Mouse (Mus musculus) hindbrain, embryonic 16.5 days (tissue): ENCODE data around the gene Lasp1. TPM values are rescaled to one million over a fixed set of nuclear protein-coding genes. Genes with fewer than 3 reads are reported as not detected.
A peak's percentile ranks its signal among the peaks of the same experiment; 100 is the strongest.

Experiments
- ATAC-seq: fragments of 200-750 bp; cut with Nextera tagmentation; 2 replicates; pipeline ENCODE4 v1.8.0; 2017; ENCODE audit warnings: moderate TSS enrichment, moderate library complexity
- H3K27ac ChIP-seq: fragments of 300-500 bp; sonication (generic); 2 replicates; pipeline ENCODE4 v1.5.1; 2014; ENCODE audit warnings: low read depth, mild to moderate bottlenecking, control low read depth, low read length, moderate library complexity
- H3K27me3 ChIP-seq: fragments of 300-500 bp; sonication (generic); replicated peaks from 2 replicates; pipeline ENCODE4 v1.6.1; 2014; ENCODE audit warnings: low read length; ENCODE audit not compliant: control insufficient read depth, insufficient read depth
- H3K36me3 ChIP-seq: fragments of 300-500 bp; sonication (generic); 2 replicates; pipeline ENCODE4 v1.6.1; 2014; ENCODE audit warnings: mild to moderate bottlenecking, low read length, moderate library complexity, mixed read lengths; ENCODE audit not compliant: control insufficient read depth, insufficient read depth
- H3K4me1 ChIP-seq: fragments of 300-500 bp; sonication (generic); 2 replicates; pipeline ENCODE4 v1.6.1; 2014; ENCODE audit warnings: low read depth, low read length; ENCODE audit not compliant: control insufficient read depth, insufficient read depth
- H3K4me2 ChIP-seq: fragments of 300-500 bp; sonication (generic); 2 replicates; pipeline ENCODE4 v1.6.1; 2014; ENCODE audit warnings: mild to moderate bottlenecking, low read length, control low read depth, moderate library complexity
- H3K4me3 ChIP-seq: fragments of 300-500 bp; sonication (generic); 2 replicates; pipeline ENCODE4 v1.5.1; 2014; ENCODE audit warnings: mild to moderate bottlenecking, low read length, control low read depth, moderate library complexity
- H3K9ac ChIP-seq: fragments of 300-500 bp; sonication (generic); 2 replicates; pipeline ENCODE4 v1.6.1; 2014; ENCODE audit warnings: low read depth, mild to moderate bottlenecking, control low read depth, low read length, moderate library complexity
- H3K9me3 ChIP-seq: fragments of 300-500 bp; sonication (generic); 2 replicates; pipeline ENCODE4 v1.6.1; 2014; ENCODE audit warnings: mild to moderate bottlenecking, low read length, moderate library complexity; ENCODE audit not compliant: control insufficient read depth
- WGBS: fragments of 180-500 bp; shearing (Covaris S2); extraction: QIAGEN DNeasy Blood & Tissue Kit; methylation state at CpG from one replicate; pipeline ENCODE4 v1.1.7; 2014; 5-methylcytosine and 5-hydroxymethylcytosine counted together
- polyA plus RNA-seq: library from polyadenylated mRNA; unstranded; fragments of >200 nt; fragmentation: Nextera tagmentation; extraction: Ambion mirVana; gene quantifications from 2 replicates; pipeline ENCODE4 v1.2.1, GENCODE M21; 2015

Gene Lasp1
- polyA plus RNA-seq, 1 experiment from 2014 or later: 176 TPM

DNA sequence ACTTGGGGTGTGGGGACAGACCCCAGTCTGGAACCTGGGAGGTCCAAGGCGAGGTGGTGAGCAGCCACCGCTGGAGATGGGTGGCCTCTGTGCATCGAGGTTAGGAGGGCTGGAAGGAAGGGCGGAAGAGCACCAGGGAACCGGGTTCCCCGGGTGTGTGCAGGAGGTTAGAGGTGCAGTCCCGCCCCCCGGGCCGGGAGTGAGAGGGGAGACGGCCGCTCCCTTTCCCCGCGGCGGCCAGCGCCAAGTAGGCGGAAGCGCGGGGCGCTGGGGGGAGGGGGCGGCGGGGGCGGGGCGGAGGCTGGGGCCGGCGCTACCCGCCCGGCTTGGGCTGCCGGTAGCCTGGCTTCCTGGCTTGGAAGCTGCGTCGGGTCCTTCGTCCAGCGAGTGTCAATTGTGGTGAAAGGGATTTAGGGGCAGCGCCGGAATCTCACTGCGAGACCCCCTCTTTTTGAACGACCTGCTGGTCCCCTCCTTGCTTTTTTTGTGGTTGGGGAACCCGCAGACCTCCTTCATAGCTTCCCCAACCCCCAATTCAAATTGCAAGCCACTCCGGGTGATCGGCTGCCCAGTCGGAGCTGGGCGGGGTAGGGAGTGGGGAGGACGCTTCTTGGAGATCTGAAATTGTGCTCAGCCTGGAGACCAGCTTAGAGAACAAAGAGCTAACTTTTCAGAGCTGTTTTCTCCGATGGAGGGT is 1.3 kb downstream of the Lasp1 start:
- Histone ChIP-seq H3K4me3 (peak overlapping the region; percentile 61), H3K4me1 (peaks cover 36% of the 10 kb centered on the region), H3K27ac (peak overlapping the region; percentile 96), H3K9ac (peak overlapping the region; percentile 73), H3K9me3 (no peaks in the 10 kb centered on the region), H3K36me3 (no peaks in the 10 kb centered on the region), H3K4me2 (peak overlapping the region; percentile 81), H3K27me3 (no peaks in the 10 kb centered on the region)
- ATAC-seq: peak; percentile 60
- WGBS: under 1% methylated on average over 17 of the region's 43 CpGs

DNA sequence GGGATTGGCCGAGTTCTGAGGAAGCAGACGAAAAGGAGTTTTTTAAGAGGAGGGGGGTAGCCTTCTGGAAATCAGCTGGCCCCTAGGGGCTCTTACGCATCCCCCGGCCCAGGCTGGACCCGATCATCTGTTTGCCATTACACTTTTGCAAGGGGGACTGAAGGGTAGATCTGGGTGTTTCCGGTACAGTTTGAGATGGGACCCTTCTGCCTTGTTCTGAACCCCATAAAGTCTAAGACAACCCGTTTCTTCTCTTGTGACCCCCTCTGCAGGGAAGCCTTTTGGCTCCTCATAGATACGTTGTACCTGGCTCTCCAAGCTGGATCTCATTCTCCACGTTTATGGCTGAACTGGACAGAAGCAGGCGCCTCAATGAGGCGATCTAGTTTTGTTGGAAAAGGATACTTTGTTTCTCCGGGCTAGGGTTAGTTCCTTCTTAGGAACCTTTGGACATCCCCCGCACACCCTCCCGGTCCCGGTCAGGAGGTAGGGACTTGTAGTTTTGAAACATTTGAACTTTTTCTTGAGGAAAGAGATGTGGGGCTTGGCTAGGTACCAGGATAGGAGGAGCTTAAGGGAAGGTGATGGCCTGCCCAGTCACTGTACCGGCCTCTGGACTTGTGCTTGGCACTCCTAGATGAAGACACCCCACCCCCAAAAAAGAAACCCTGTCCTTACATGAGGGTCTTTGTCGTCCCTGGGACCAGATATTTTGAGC is 2.0 kb downstream of the Lasp1 start:
- Histone ChIP-seq H3K36me3 (no peaks in the 10 kb centered on the region), H3K27ac (peak overlapping the region; percentile 96), H3K9me3 (no peaks in the 10 kb centered on the region), H3K9ac (peak overlapping the region; percentile 73), H3K27me3 (no peaks in the 10 kb centered on the region), H3K4me2 (peak overlapping the region; percentile 81), H3K4me3 (peak overlapping the region; percentile 61), H3K4me1 (peaks cover 43% of the 10 kb centered on the region)
- WGBS: 7% methylated on average over 17 of the region's 17 CpGs
- no peak for ATAC-seq

DNA sequence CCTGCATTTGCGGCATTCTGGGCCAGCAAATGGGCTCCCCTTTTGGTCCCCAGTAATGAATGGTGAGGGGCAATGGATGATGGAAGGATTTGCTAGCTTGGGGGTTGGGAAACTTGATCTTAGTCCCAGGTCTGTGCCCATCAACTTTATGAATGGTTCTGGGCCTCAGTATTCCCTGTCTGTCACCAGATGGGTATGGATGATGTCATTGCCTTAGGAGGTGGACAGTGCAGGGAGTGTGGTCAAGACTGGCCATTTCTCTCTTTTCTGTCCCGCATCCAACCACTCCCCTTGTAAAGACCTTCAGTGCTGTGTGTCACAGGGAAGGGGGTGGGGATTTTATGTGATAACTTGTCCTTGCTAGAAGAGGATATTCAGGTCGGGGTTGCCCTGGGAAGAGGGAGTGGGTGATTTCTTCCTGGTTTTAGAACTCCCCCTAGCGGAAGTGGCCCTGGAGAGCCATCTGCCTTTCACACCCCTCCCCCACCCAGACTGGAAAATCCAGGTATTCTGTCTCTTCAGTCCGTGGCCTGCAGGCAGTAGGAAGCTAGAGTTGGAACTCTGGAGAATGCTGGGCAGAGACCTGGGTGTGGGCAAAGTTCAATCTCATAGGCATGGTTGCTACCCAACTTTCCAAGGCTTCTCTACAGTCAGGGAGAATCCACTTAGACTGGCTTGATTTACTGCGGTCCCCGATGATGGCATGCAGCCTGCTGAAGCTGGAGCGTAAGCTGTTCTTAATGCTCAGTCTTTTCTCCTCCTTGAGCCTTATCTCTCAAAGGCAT is 2.8 kb downstream of the Lasp1 start:
- Histone ChIP-seq H3K9ac (peak overlapping the region; percentile 73), H3K27me3 (no peaks in the 10 kb centered on the region), H3K4me2 (peak overlapping the region; percentile 81), H3K9me3 (no peaks in the 10 kb centered on the region), H3K27ac (peak overlapping the region; percentile 96), H3K36me3 (no peaks in the 10 kb centered on the region), H3K4me3 (peak overlapping the region; percentile 61), H3K4me1 (peaks cover 51% of the 10 kb centered on the region)
- no peak for ATAC-seq
- 32% methylated on average over 8 of the region's 8 CpGs for WGBS

DNA sequence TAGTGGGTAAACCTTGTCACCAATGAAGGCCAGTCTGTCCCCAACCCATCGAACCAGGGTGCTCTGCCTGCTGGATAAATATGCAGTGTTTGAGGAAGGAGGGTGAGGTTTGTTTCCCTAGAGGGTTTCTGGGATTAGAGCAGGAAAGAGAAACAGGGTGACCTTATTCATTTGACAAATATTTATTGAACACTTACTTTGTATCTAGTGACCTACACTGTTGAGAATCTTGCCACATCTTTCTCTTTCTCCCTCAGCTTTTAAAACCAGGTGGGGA is 3.3 kb downstream of the Lasp1 start:
- Histone ChIP-seq H3K27me3 (no peaks in the 10 kb centered on the region), H3K4me1 (peaks cover 56% of the 10 kb centered on the region), H3K9ac (no peak overlapping the region), H3K36me3 (no peaks in the 10 kb centered on the region), H3K27ac (no peak overlapping the region), H3K4me2 (peak overlapping the region; percentile 81), H3K4me3 (peak overlapping the region; percentile 61; the same call in 1 of the 2 replicates), H3K9me3 (no peaks in the 10 kb centered on the region)
- no peak for ATAC-seq
- 67% methylated on average over 1 of the region's 1 CpGs for WGBS

DNA sequence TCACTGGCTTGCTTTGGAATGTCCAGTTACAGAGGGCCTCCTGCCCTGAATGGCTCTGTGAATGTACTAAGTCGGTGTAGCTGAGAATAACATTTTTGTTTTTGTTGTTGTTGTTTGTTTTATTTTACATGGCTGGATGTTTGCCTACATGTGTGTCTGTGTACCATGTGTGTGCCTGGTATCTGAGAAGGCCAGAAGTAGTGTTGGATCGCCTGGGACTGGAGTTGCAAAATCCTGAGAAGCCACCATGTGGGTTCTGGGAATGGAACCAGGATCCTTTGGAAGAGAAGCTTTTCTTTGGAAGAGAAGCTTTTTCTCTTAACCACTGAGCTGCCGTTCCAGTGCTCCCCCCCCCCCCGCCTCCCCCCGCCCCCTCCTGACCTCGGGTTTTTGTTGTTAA is 3.7 kb downstream of the Lasp1 start:
- Histone ChIP-seq H3K4me1 (peaks cover 58% of the 10 kb centered on the region), H3K9ac (no peak overlapping the region), H3K4me2 (peak overlapping the region; percentile 81), H3K27ac (no peak overlapping the region), H3K27me3 (no peaks in the 10 kb centered on the region), H3K36me3 (peaks cover 2% of the 10 kb centered on the region), H3K9me3 (no peaks in the 10 kb centered on the region), H3K4me3 (peak overlapping the region; percentile 61; the same call in 1 of the 2 replicates)
- WGBS: 39% methylated on average over 6 of the region's 6 CpGs
- ATAC-seq: no peak

DNA sequence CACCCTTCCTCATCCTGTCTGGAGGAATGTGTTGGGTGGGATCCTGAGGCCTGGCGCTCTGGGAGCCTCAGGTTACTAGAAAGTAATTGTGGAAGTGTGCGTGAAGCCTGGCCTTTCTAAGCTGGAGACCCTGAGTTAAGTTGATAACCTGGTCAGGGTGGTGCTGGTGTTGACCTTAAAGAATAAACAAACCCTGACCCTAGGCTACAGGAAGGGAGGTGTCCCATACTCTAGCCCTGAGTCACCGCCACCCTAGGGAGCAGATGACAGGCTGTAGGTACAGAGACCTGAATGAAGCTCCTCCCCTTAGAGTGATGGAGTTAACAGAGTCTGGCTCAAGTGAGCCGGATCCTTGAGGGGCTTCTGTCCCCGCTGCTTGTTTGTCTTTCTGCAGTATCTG is 5.0 kb downstream of the Lasp1 start:
- Histone ChIP-seq H3K9me3 (no peaks in the 10 kb centered on the region), H3K36me3 (peaks cover 8% of the 10 kb centered on the region), H3K27ac (peak overlapping the region; percentile 23), H3K9ac (no peak overlapping the region), H3K4me3 (no peak overlapping the region), H3K27me3 (no peaks in the 10 kb centered on the region), H3K4me2 (no peak overlapping the region), H3K4me1 (peaks cover 71% of the 10 kb centered on the region)
- no peak for ATAC-seq
- WGBS: 80% methylated on average over 5 of the region's 5 CpGs

DNA sequence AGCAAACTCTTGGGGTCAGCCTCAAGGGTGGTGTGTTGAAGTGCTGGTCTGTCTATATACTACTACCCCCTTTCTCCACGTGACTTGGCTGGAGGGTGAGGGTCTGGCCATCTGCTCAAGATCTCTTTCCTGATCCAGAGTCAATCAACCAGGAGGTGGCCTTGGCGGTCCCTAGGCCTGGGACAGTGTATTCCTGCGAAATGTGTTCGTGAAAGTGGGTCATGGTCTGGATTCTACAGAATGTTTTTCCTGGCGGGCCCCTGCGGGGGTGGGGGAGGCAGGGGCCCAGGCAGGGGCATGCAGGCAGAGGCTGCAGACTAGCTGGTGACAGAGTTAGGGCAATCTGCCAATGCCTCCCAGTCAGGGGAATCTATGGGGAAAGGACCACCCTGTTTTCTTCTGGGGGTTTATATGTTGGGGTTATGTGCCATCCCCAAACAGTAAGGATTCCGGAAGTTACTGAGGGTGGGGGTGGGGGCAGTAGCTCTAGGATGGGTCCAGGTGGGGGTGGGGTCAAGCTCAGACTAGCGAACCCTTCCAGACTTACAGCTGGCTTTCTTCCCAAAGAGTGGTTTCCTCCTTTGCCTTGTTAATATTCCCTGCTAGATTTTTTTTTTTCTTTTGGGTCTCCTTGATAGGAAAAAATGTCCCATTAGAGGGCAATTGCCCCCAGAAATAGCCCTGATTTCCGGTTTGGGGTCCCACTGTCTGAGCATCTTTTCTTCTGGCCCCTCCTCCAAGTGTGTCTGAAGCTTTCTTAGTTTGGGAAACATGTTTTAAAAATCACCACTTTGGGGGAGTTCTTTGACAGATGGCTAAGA is 6.3 kb downstream of the Lasp1 start:
- peaks cover 79% of the 10 kb centered on the region for H3K4me1 ChIP-seq
- H3K4me2 ChIP-seq: peak overlapping the region; percentile 45
- H3K36me3 ChIP-seq: peaks cover 10% of the 10 kb centered on the region
- H3K9me3 ChIP-seq: no peaks in the 10 kb centered on the region
- WGBS: 22% methylated on average over 9 of the region's 9 CpGs
- no peaks in the 10 kb centered on the region for H3K27me3 ChIP-seq
- no peak overlapping the region for H3K9ac ChIP-seq
- ATAC-seq: peak; percentile 32
- H3K27ac ChIP-seq: peak overlapping the region; percentile 82
- H3K4me3 ChIP-seq: no peak overlapping the region

DNA sequence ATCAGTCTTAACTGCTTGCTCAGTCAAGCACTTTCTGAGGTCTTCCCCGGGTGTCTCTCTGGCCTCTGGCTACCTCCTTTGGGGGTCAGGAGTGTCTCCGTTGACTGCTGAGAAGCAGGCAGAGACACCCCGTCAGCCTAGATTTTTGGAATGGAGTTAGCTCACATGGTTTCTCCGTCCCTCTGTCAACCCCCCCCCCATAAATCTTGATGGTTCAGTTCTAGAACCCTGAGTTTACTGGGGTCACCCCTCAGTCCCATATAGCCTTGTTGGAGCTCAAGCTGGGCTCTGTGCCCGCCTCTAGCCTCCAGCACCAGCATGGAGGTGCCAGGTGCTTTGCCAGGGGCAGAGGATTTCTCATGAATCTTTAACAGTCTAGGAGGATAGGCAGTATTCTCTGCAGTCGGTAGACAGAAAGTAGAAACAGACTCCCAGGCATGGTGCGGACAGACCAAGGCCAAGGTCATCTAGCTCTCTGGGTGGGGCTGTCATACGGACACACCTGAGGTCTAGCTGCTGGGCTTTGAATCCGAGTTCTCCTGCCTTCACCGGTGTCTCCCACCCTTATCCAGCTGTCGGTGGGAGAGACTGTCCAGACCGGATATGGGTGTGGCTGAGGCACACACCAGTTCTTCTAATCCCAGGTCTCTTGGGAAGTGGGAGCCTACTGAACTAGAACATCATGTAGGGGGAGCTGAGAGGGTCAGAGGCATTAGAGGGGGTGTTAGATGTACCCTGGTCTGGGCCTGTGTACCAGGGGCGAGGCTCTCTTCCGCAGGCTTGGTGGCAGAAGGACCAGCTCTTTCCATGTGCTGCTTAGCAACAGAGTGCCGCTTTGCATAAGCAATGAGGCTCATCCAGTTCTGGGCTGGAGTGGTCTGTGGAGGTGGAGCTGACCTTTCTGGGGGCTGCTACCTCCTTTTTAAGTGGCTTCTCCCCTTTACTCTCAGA is 7.1 kb downstream of the Lasp1 start:
- Histone ChIP-seq H3K4me1 (peaks cover 83% of the 10 kb centered on the region), H3K4me3 (peak overlapping the region; percentile 16), H3K36me3 (peaks cover 13% of the 10 kb centered on the region), H3K9me3 (no peaks in the 10 kb centered on the region), H3K27ac (peak overlapping the region; percentile 82), H3K27me3 (no peaks in the 10 kb centered on the region), H3K9ac (peak overlapping the region; percentile 47), H3K4me2 (peak overlapping the region; percentile 45)
- 29% methylated on average over 15 of the region's 15 CpGs for WGBS
- ATAC-seq: peak; percentile 59
